Mouse (Mus musculus) small intestine, adult 2 months (tissue): Measurements from ENCODE around the gene Hist1h3d.

Experiments
- CTCF ChIP-seq: fragments of 200-500 bp; IDR thresholded peaks from 2 replicates; pipeline ENCODE4 v1.5.1; 2012; ENCODE audit warnings: low read depth, mild to moderate bottlenecking, control low read depth, inconsistent platforms, low read length, moderate library complexity, mixed read lengths; ENCODE audit not compliant: insufficient replicate concordance, insufficient read length; ENCODE audit errors: extremely low read depth
- POLR2A ChIP-seq: fragments of 200-500 bp; IDR thresholded peaks from 2 replicates; pipeline ENCODE4 v1.6.1; 2012; ENCODE audit warnings: low read depth, mild to moderate bottlenecking, control low read depth, inconsistent platforms, low read length, moderate library complexity

DNA sequence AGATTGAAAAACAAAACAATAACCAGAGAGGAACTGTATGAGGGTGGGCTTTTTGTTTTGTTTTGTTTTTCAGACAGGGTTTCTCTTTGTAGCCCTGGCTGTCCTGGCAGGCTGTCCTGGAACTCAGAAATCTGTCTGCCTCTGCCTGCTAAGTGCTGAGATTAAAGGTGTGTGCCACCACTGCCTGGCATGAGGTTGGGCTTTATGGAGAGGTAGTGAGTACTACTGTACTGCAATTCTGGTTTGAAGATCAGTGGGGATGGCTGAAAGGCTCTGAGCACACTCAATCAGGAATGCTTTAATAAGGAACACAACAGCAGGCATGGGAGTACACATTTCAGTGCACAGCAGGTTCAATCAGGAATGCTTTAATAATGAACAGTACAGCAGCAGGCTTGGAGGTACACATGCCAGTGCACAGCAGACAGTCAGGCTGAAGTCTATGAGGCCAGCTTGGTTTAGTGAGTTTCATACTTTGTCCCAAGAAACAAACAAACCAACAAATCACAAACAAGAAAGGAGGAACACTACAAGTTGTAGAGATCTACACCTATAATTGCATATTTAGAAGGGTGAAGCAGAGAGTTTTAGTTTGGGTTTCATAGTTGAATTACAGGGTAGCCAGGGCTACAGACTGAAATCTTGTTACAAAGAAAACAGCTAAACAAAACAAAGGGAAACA is 8.0 kb downstream of the Hist1h3d start:
- no peak for TF ChIP-seq CTCF
- TF ChIP-seq POLR2A, result no peak
